Mouse (Mus musculus) layer of hippocampus, adult 2 months (tissue): ENCODE results near the gene Foxd2. TPM values are rescaled to one million over a fixed set of nuclear protein-coding genes. Genes with fewer than 3 reads are reported as not detected.

Experiments used
- DNase-seq, 2 experiments: peaks; one replicate each; pipeline ENCODE4 v3.0.0; 2022; ENCODE audit warnings: low spot score in 2 of 2
- H3K27ac ChIP-seq: fragments of 200-600 bp; 2 replicates; pipeline ENCODE4 v1.8.1; 2022
- H3K4me3 ChIP-seq: fragments of 200-600 bp; 2 replicates; pipeline ENCODE4 v1.8.1; 2022; ENCODE audit warnings: mild to moderate bottlenecking
- CTCF ChIP-seq: fragments of 200-600 bp; conservative IDR thresholded peaks from 2 replicates; pipeline ENCODE4 v1.8.1; 2022; ENCODE audit warnings: antibody characterized with exemption, mild to moderate bottlenecking, moderate library complexity
- total RNA-seq, 2 experiments: library from RNA; stranded (reverse); gene quantifications; 2 replicates each; pipeline ENCODE4 v1.2.3; 2021

Gene Foxd2
- total RNA-seq, 2 experiments from 2014 or later, result 0.18 TPM; not detected in 1

DNA sequence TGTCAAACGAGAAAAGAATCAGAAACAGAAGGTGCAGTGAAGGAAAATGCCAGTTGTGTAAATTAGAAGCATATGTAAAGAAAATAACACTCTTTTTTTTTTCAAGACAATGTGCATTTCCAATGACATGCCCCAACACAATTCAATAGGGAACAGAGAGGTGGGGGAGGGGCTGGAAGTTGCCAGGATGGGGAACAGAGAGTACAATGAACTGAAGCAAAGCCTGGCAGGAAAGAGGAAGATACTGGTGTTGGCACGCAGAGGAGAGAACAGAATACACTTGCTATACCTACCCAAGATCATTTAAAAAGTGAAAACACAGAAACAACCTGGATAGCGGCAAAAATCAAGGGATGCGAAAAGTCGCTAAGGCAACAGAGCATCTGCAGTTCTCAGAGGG, 45.5 kb downstream of the Foxd2 start:
- TF ChIP-seq CTCF, result no peak
- no peak overlapping the region for H3K4me3 ChIP-seq
- DNase-seq, result no peak
- no peak overlapping the region for H3K27ac ChIP-seq

DNA sequence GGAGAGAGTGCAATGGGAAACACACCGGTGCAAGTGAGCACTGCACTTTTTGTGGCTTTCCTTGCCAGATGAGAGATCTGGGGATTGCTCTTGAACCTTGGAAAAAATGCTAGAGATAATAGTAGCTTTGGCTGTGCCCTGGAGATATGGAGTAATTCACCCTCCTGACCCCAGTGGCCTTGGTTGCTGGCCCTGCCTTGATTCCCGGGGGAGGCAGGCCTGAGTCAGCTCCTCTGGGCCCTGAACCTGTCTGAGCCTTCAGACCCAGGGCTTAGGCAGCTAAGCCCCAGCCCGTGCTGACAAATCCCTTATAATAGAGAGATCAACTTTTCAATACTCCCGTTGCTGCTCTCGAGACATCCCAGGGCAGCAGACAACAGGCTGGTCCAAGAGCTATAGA, 50.2 kb downstream of the Foxd2 start:
- no peak for DNase-seq
- H3K4me3 ChIP-seq, result no peak overlapping the region
- no peak for TF ChIP-seq CTCF
- H3K27ac ChIP-seq, result no peak overlapping the region

Other genes starting within 250 kb of the Foxd2 start
- gene Gm12830, start 87.2 kb downstream of the Foxd2 start, total RNA-seq, result not detected
- gene Foxe3, start 17.1 kb upstream of the Foxd2 start, total RNA-seq, result not detected
- 10 to 100 TPM; 64.7 to 67.1 TPM for gene Cmpk1, start 78.4 kb upstream of the Foxd2 start, total RNA-seq
- under 1 TPM; 0.27 to 0.69 TPM for gene Stil, start 91.3 kb upstream of the Foxd2 start, total RNA-seq
- 1 to 10 TPM in 1 of 2 experiments, under 1 TPM in 1; 0.86 to 1.0 TPM for gene Tal1, start 147.6 kb upstream of the Foxd2 start, total RNA-seq
- under 1 TPM in 1 of 2 experiments, not detected in 1; 0.96 TPM for gene Pdzk1ip1, start 179.8 kb upstream of the Foxd2 start, total RNA-seq
- gene Cyp4x1, start 225.4 kb upstream of the Foxd2 start, total RNA-seq, result 1 to 10 TPM; 8.2 to 8.3 TPM